Mouse (Mus musculus): ENCODE measurements around the gene Gm11492.

Gm11492 gene

DNA sequence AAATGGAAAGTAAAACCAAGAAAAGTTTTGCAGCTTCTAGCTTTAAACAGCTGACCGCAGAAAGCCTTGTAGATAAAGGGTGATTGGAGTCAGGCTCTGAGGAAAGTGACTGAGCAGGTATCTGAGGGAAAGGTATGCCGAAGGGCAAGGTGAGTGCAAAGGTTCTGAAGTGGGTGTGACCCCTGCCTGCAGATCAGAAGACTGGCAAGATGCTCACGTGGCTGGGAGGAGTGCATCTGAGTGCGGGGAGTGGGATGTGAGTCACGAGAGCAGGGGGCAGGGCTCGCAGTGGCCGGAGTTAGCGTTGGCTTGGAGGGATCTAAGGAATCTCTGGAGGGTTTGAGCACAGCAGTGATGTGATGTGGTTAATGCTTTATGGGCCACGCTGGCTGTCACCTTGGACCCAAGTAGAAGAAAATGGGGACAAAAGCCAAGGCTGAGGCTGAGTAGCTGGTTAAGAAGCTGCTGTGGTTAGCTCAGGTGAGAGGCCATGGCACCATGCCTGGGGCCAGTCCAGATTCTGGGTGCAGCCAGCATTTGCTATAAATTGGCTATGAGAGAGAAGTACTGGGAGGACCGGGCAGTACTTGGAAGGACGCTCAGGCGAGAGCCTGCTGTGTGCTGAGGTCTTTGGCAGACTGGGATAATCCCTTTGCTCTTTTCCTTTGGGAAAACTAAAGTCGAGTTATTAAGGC, 33.1 kb downstream of the Gm11492 start:
- no peak for DNase-seq (ENCODE audit: low read depth, low spot score)

DNA sequence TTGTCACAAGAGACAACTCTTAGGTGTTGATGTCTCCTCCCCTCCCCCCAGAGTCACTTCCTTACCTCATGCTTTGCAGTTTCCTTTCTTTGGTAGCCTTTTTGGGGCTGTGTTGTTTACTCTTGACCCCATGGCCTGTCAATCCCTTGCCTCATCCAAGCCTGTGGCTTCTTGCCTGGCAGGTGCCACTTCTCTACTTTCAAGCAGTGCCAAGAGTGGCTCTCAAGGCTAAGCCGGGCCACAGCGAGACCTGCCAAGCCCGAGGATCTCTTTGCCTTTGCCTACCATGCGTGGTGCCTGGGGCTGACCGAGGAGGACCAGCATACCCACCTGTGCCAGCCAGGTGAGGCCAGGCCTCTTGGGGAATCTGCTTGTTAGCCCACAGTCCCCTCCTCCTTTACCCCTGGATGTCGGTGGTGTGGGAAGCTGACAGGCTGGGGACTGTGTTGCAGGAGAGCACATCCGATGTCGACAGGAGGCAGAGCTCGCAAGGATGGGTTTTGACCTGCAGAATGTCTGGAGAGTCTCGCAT, 33.9 kb downstream of the Gm11492 start:
- DNase-seq (ENCODE audit: low read depth, low spot score) = no peak

DNA sequence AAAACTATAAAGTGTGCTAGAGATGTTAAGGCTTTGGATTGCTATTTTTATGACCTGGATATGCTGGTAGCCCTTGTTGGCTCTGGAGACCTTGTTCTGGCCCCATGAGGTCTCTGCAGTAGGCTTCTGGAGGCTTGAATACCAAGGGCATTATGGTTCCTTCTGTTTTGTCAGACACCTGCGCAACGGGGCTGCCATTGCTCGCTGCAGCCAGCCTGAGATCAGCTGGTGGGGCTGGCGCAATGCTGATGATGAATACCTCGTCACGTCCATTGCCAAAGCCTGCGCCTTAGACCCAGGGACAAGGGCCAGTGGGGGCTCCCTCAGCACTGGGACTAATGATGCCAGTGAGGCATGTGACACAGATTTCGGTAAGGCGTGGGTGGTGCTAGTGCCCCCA, 35.8 kb downstream of the Gm11492 start:
- DNase-seq (ENCODE audit: low read depth, low spot score) = no peak

DNA sequence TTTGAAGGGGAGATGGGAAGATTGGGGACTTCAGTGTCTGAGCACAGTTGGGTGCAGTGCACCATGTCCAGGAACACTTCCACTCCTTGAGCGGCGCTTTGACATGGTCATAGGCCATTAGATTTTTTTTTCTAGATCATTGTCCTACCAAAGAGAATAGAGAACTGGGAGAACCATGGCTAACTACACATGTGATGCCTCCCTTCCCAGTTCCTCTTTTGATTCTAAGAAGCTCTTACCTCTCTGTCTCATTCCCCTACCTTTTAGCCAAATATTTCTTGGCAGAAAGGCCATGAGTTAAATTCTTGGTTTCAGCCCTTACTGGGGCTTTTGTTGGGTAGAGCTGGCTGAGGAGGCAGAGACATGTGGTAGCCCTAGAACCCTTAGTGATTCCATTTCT, 37.1 kb downstream of the Gm11492 start:
- DNase-seq (ENCODE audit: low read depth, low spot score) = no peak

DNA sequence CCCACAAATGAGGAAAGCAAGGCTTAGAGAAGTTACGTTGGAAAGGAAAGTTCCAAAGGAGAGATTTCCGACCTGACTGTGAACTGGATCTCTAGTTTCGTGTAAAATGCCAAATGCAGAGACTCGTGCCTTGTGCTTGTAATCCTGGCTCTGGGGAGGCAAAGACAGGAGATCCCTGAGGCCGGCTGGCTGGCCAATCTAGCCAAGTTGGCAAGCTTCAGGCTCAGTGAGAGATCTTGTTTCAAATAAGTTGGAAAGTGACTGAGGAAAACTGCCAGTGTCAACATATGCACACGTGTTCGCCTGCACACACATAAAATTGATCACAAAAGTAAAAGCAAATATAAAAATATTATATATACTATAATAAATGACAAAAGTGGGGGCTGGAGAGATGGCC, 42.8 kb downstream of the Gm11492 start:
- no peak for DNase-seq (ENCODE audit: low read depth, low spot score)

DNA sequence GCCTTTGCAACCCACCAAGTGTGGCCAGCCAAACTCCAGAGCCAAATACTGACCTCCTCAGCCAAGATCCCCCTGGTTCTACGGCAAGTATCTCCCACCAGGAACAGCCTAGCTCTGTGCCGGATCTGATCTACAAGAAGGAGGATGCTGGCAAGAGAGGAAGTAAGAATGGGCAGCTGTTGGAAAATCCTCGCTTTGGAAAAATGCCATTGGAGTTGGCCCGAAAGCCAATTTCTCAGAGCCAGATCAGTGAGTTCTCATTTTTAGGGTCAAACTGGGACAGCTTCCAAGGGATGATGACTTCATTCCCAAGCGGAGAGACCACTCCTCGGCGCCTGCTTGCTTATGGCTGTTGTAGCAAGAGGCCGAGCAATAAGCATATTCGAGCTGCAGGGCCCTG, 45.1 kb downstream of the Gm11492 start:
- no peak for DNase-seq (ENCODE audit: low read depth, low spot score)

DNA sequence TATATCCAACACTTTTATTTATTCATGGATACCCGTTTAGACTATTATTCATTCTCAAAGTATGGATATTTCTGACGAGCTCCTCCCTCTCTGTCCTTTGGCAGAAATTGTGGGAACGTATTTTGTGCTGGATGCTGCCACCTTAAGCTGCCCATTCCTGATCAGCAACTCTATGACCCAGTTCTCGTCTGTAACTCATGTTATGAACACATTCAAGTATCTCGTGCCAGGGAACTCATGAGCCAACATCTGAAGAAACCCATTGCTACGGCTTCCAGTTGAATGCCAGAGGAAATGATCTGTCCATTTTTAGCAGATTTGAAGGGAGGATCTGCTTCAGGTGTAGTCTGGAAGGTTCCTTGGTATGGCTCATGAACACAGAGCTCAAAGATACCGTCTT, 47.5 kb downstream of the Gm11492 start:
- DNase-seq (ENCODE audit: low read depth, low spot score) = no peak

DNA sequence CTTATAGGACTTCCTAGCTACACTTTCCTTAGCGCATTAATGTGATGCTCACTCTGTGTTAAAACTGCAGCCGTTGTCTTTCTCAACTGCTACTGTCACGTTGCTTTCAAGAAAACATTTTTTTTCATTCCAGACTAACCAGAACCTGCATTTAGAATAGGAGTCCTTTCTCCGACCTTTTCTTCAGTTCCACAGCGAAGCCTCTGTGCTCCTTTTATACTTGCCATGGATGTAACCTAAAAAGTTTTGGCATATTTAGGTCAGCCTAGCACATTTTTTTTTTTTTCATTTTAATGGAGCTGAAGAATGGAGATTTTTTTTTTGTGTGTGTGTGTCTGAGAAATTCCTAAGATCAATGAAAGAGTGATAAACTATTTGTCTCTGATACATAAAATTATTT, 49.1 kb downstream of the Gm11492 start:
- DNase-seq (ENCODE audit: low read depth, low spot score) = no peak

DNA sequence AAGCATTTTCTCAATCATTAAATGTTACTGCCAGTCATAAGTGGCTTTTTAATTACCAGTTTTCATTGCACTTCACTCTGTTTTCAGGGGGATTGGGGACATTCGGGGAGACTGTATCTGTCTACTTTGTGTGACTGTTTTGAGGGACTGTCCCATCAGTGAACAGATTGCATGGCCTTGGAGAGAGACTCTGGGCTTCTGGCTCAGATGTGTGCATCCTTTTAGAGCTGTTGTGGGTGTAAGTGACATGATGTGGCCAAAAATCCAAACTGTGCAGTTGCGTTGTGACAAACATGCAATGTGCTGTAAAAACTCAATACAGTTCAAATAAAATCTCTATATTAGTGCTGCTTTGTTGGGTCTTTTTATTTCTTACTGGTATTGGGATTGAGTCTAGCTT, 49.5 kb downstream of the Gm11492 start:
- no peak for DNase-seq (ENCODE audit: low read depth, low spot score)

DNA sequence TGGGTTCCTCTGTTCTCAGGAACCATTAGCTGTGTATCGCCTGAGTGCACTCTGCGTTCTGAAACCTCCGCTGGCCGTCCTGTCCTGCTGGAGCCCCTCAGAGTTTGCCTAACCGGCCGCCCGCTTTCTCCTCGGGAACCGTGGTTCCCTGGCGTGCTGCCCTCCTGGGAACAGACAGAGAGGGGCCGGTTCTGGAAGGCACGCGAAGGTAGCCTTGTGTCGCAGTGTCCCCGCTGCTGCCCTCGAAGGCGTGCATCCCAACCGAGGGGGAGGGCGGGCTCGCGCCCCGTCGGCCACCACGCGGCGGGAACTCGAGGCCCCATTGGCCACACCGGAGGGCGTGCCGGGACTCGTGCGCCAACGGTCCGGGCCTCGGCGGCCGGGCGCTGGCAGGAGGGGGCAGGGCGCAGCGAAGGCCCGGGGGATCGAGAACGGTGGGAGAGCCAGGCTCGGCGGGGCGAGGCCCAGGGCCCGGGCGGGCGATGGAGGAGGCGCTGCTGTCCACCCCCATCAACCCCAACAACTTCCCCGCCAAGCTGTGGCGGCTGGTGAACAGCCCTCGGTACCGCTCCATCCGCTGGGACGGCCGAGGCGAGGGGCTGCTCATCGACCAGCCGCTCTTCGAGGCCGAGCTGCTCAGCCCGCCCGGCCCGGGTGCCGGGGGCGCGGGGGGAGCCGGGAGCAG, 50.5 kb downstream of the Gm11492 start, which contains the start of gene Hsf5:
Gene Hsf5 (plus strand): TSS at position 375 of the 685 bp plus-strand sequence.
- DNase-seq (ENCODE audit: low read depth, low spot score) = no peak

DNA sequence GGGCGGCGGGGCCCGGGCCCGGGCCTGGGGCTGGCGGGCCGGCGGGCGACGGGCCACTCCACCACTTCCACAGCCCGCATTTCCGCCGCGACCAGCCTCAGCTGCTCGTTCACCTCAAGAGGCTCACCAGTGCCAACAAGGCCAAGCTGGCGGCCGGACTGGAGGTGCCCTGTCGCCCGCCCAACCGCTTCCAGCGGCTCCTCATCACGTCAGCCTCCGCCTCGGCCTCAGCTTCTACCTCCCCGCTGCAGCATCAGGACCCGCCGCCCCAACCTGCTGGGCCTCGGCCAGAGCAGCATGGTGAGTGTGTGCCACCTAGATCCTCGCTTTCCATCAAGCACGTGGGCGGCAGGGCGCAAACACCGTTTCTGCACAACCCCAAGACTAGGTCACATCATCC, 51.2 kb downstream of the Gm11492 start:
- no peak for DNase-seq (ENCODE audit: low read depth, low spot score)
